Mouse (Mus musculus): ENCODE data around the gene Olfr1381.
"Not testable (repeated sequence)": the region's sequence is repeated elsewhere in the genome, so short reads cannot be mapped to it uniquely, and the experiment has no call there.

Olfr1381 gene

DNA sequence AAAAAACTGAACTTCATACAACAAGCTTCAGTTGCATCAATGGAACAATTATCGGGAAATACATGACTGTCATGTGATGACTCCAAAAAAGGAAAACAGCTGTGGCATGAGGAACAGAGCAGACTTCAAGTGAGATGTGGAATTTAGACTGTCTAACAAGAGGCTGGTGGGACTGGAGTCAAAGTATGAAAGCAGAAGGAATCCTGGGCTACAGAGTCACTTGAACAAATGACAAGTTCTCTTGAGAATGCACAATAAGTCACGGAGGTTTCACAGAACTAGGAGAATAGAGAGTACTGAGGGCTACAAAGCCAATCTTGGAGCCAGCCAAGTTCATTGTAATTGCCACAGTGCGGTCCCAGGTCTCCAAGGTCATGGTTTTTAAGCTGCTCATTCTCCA is at the start of gene Olfr1381:
TSS of gene Olfr1381 (plus strand) at position 301 of the 400 bp plus-strand sequence.
- DNase-seq (ENCODE audit: low spot score): not testable (repeated sequence)

- DNase-seq (ENCODE audit: low spot score): no peak
These were observed 25.2 kb upstream of the Olfr1381 start for GRCm38 (mm10) chr11:49518086-49518485.

DNA sequence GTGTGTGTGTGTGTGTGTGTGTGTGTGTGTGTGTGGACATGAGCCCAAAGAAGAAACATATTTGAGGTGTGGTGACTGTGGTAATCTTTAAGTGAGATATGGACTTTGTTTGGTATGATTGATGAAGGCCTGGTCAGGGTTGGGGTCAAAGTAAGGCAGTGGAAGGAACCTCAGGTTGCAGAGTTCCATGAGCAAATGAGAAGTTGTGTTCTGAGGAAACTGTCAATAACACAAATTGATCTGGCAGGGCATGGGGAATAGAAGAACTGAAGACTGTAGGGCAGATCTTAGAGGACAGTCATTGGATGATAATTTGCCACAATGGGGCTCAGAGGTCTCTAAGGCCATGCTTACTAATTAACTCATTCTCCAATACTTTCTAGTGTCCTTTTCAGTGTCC is 23.9 kb upstream of the Olfr1381 start, which contains the start of gene Olfr1383:
TSS of gene Olfr1383 (plus strand) at position 301 of the 400 bp plus-strand sequence.
- DNase-seq (ENCODE audit: low spot score): no peak

- no peak for DNase-seq (ENCODE audit: low spot score)
These were observed 15.3 kb upstream of the Olfr1381 start, which contains the start of gene Olfr1382 for GRCm38 (mm10) chr11:49527947-49528346. Gene Olfr1382, plus strand, starts transcription at chr11:49528247.

DNA sequence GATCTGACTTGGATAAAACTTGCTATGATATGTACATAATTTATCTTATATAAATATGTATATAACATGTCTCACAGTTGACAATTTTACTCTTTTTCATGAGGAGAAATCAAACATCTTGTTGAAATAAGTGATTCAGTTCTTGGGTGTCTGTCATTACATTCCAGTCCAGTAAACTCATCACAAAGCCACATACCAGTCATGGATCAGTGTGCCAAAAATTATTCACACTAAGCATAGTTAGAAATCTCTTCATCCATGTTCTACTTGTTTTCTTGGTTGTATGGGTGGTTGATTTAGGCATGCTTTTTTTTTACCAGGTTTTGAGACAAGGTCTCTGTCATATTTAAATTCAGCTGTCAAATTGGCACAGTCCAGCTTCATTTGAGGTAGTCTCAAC is 10.5 kb upstream of the Olfr1381 start:
- DNase-seq (ENCODE audit: low spot score): no peak

- not testable (repeated sequence) for DNase-seq (ENCODE audit: low spot score)
These were observed 6.6 kb upstream of the Olfr1381 start for GRCm38 (mm10) chr11:49536631-49537030.

- DNase-seq (ENCODE audit: low spot score): not testable (repeated sequence)
These were observed 10.8 kb downstream of the Olfr1381 start for GRCm38 (mm10) chr11:49554033-49554432.

GRCm38 (mm10) chr11:49556578-49556977 is 13.3 kb downstream of the Olfr1381 start, which contains the start of gene Olfr1380:
Gene Olfr1380, plus strand, starts transcription at chr11:49556878.
- DNase-seq (ENCODE audit: low spot score): not testable (repeated sequence)

DNA sequence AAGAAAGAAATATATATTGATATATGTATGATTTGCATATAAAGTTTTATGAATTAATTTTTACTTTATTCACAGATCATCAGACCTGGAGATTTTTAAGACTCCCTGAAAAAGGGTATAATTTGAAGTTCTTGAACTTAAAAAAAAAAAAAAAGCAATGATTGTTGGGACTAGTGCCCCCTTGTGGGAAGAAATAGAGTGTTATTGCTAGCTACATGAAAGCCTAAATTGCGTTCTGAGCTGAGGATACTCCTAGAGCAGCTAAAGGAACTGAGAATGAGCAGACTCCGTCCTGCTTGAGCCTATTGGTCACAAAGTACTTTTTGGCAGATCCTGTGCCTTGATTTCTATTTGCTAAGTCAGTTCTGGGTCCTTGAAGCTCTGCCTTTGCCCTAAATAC is 31.8 kb downstream of the Olfr1381 start:
- not testable (repeated sequence) for DNase-seq (ENCODE audit: low spot score)

- not testable (repeated sequence) for DNase-seq (ENCODE audit: low spot score)
These were observed 37.2 kb downstream of the Olfr1381 start for GRCm38 (mm10) chr11:49580452-49580851.

DNA sequence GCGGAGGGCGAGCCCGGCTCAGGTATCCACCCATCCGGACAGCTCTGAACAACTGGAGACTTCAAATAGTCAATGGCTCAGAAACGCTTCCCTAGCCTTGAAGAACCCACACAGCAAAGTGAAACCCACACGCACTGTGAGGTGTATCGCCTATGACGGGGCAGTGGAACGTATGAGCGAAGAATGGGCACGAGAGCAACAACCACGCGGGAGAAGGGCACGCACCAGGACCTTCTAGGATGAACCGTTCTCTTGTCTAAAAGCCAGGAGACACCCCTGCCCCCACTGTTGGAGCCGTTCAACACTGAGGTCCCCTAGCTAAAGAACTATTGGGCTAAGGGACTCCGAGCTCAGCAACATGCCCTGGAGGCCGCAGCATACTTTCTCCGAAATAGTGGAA is 47.0 kb downstream of the Olfr1381 start:
- no peak for DNase-seq (ENCODE audit: low spot score)

GRCm38 (mm10) chr11:49597149-49597548 is 53.9 kb downstream of the Olfr1381 start:
- not testable (repeated sequence) for DNase-seq (ENCODE audit: low spot score)
